Mouse (Mus musculus) spleen, postnatal 14 days (tissue): ENCODE measurements around the gene Ankrd36.

ENCODE experiments used
- DNase-seq, 2 experiments: peaks; one replicate each; pipeline ENCODE4 v3.0.0; 2021 to 2022; ENCODE audit warnings: low spot score in 2 of 2

Gene Ankrd36

GRCm38 (mm10) chr11:5682541-5682940, 113.1 kb downstream of the Ankrd36 start:
- DNase-seq = no peak

- no peak for DNase-seq
Observed at GRCm38 (mm10) chr11:5684283-5684682, 114.8 kb downstream of the Ankrd36 start.

- DNase-seq = no peak
Observed at GRCm38 (mm10) chr11:5691775-5692174, 122.3 kb downstream of the Ankrd36 start.

- DNase-seq = no peak
Observed at GRCm38 (mm10) chr11:5700808-5701207, 131.3 kb downstream of the Ankrd36 start.

- DNase-seq = no peak
Observed at GRCm38 (mm10) chr11:5701300-5701699, 131.8 kb downstream of the Ankrd36 start.

GRCm38 (mm10) chr11:5701821-5702220, 132.3 kb downstream of the Ankrd36 start:
- DNase-seq = no peak

GRCm38 (mm10) chr11:5702271-5702956, 132.9 kb downstream of the Ankrd36 start:
- no peak for DNase-seq

- DNase-seq = no peak
Observed at GRCm38 (mm10) chr11:5702957-5703332, 133.5 kb downstream of the Ankrd36 start.

- DNase-seq = no peak
Observed at GRCm38 (mm10) chr11:5703341-5703740, 133.9 kb downstream of the Ankrd36 start.

GRCm38 (mm10) chr11:5705972-5706371, 136.5 kb downstream of the Ankrd36 start:
- no peak for DNase-seq

GRCm38 (mm10) chr11:5706874-5707529, 137.5 kb downstream of the Ankrd36 start:
- peak; percentile 27 to 40 for DNase-seq

GRCm38 (mm10) chr11:5707530-5708353, 138.3 kb downstream of the Ankrd36 start:
- peak; percentile 85 to 89 for DNase-seq

- no peak for DNase-seq
Observed at GRCm38 (mm10) chr11:5715179-5715578, 145.7 kb downstream of the Ankrd36 start.

GRCm38 (mm10) chr11:5715630-5716105, 146.2 kb downstream of the Ankrd36 start, which contains the start of gene Mrps24:
Mrps24 (minus strand) TSS chr11:5715680.
- no peak for DNase-seq

GRCm38 (mm10) chr11:5716246-5716645, 146.8 kb downstream of the Ankrd36 start:
- DNase-seq = no peak

GRCm38 (mm10) chr11:5716938-5717705, 147.6 kb downstream of the Ankrd36 start:
- DNase-seq = no peak

GRCm38 (mm10) chr11:5718611-5719354, 149.3 kb downstream of the Ankrd36 start:
- DNase-seq = no peak

- no peak for DNase-seq
Observed at GRCm38 (mm10) chr11:5729582-5729981, 160.1 kb downstream of the Ankrd36 start.

- DNase-seq = no peak
Observed at GRCm38 (mm10) chr11:5732401-5732800, 162.9 kb downstream of the Ankrd36 start.

- DNase-seq = no peak
Observed at GRCm38 (mm10) chr11:5734323-5734722, 164.8 kb downstream of the Ankrd36 start.

- DNase-seq = no peak
Observed at GRCm38 (mm10) chr11:5737137-5737536, 167.7 kb downstream of the Ankrd36 start.
